Mouse (Mus musculus) kidney, embryonic 15.5 days (tissue): ENCODE data around the gene Tmem51. TPM values are rescaled to one million over a fixed set of nuclear protein-coding genes. Genes with fewer than 3 reads are reported as not detected.

Experiments used
- polyA plus RNA-seq: library from polyadenylated mRNA; unstranded; fragments of >200 nt; fragmentation: Nextera tagmentation; extraction: Ambion mirVana; gene quantifications from 2 replicates; pipeline ENCODE4 v1.2.1, GENCODE M21; 2015

Gene Tmem51
- polyA plus RNA-seq, 1 experiment from 2014 or later = 29.5 TPM

Other genes with a start within 250 kb of the Tmem51 start
- not detected in 2 replicates for gene Ctrc, start 237.9 kb downstream of the Tmem51 start, polyA plus RNA-seq
- 53.9 and 56.7 TPM in 2 replicates for gene Efhd2, start 209.4 kb downstream of the Tmem51 start, polyA plus RNA-seq
- 0.87 and 1.4 TPM in 2 replicates for gene Fhad1, start 69.2 kb downstream of the Tmem51 start, polyA plus RNA-seq
- gene Kazn, start 155.1 kb upstream of the Tmem51 start, polyA plus RNA-seq = 15.9 and 16.4 TPM in 2 replicates